Mouse (Mus musculus) spleen, postnatal 0 days (tissue): Measurements from ENCODE around the gene Olfr201. TPM values are rescaled to one million over a fixed set of nuclear protein-coding genes. Genes with fewer than 3 reads are reported as not detected.

ENCODE experiments used
- polyA plus RNA-seq: library from polyadenylated mRNA; unstranded; fragments of >200 nt; fragmentation: Nextera tagmentation; extraction: Ambion mirVana; gene quantifications from 2 replicates; pipeline ENCODE4 v1.2.1, GENCODE M21; 2015

Gene Olfr201
- polyA plus RNA-seq: not detected in 2 replicates

GRCm38 (mm10) chr16:59272532-59272931 lies at the start of gene Olfr201:
Gene Olfr201 (minus strand): TSS chr16:59272632.

GRCm38 (mm10) chr16:59318148-59318547 lies 45.7 kb upstream of the Olfr201 start, which contains the start of gene Olfr204:
Gene Olfr204 (minus strand): TSS chr16:59318248.

GRCm38 (mm10) chr16:59298581-59298980 lies 26.1 kb upstream of the Olfr201 start, which contains the start of gene Olfr203:
Gene Olfr203 (plus strand): TSS chr16:59298881.

GRCm38 (mm10) chr16:59286693-59287092 lies 14.3 kb upstream of the Olfr201 start, which contains the start of gene Olfr202:
Gene Olfr202 (minus strand): TSS chr16:59286793.

GRCm38 (mm10) chr16:59219667-59220066 lies 52.8 kb downstream of the Olfr201 start, which contains the start of gene Olfr199:
Gene Olfr199 (minus strand): TSS chr16:59219767.

Other genes starting within 250 kb of the Olfr201 start
- gene Olfr186, start 242.3 kb downstream of the Olfr201 start, polyA plus RNA-seq: not detected in 2 replicates
- not detected in 2 replicates for gene Olfr187, start 232.9 kb downstream of the Olfr201 start, polyA plus RNA-seq
- gene Olfr190, start 194.6 kb downstream of the Olfr201 start, polyA plus RNA-seq: not detected in 2 replicates
- gene Olfr191, start 182.8 kb downstream of the Olfr201 start, polyA plus RNA-seq: not detected in 2 replicates
- gene Olfr193, start 160.8 kb downstream of the Olfr201 start, polyA plus RNA-seq: not detected in 2 replicates
- gene Olfr194, start 151.6 kb downstream of the Olfr201 start, polyA plus RNA-seq: not detected in 2 replicates
- not detected in 2 replicates for gene Olfr195, start 125.6 kb downstream of the Olfr201 start, polyA plus RNA-seq
- not detected in 2 replicates for gene Olfr196, start 102.2 kb downstream of the Olfr201 start, polyA plus RNA-seq
- not detected in 2 replicates for gene Olfr198, start 69.1 kb downstream of the Olfr201 start, polyA plus RNA-seq
- gene Olfr199, start 52.9 kb downstream of the Olfr201 start, polyA plus RNA-seq: not detected in 2 replicates
- not detected in 2 replicates for gene Olfr202, start 14.2 kb upstream of the Olfr201 start, polyA plus RNA-seq
- gene Olfr203, start 26.2 kb upstream of the Olfr201 start, polyA plus RNA-seq: not detected in 2 replicates
- gene Olfr204, start 45.6 kb upstream of the Olfr201 start, polyA plus RNA-seq: not detected in 2 replicates
- not detected in 2 replicates for gene Olfr205, start 58.5 kb upstream of the Olfr201 start, polyA plus RNA-seq
- gene Olfr206, start 76.6 kb upstream of the Olfr201 start, polyA plus RNA-seq: not detected in 2 replicates
- not detected in 2 replicates for gene Olfr209, start 91.4 kb upstream of the Olfr201 start, polyA plus RNA-seq
- not detected in 2 replicates for gene Gabrr3, start 134.7 kb upstream of the Olfr201 start, polyA plus RNA-seq
- gene Riox2, start 199.1 kb upstream of the Olfr201 start, polyA plus RNA-seq: 15.9 and 16.5 TPM in 2 replicates